Mouse (Mus musculus): Measurements from ENCODE around the gene Gcfc2. TPM values are rescaled to one million over a fixed set of nuclear protein-coding genes. Genes with fewer than 3 reads are reported as not detected.

Gene Gcfc2
- total and polyA plus RNA-seq, 3 experiments = 5.9 to 77.4 (median 57.4) TPM

GRCm38 (mm10) chr6:81986171-81986570 lies 62.7 kb downstream of the Gcfc2 start:
- peaks cover 14% of the 10 kb centered on the region for H3K9me3 ChIP-seq (replicated peaks)
- H3K4me3 ChIP-seq (ENCODE audit: low read depth, low read length) = no peak overlapping the region
- TF ChIP-seq GATA1 (IDR thresholded peaks at IDR 0.05; ENCODE audit: borderline replicate concordance, low read length) (no peak), POLR2AphosphoS5 (IDR thresholded peaks at IDR 0.05; ENCODE audit: insufficient replicate concordance, low read depth, low read length) (no peak), CTCF (IDR thresholded peaks at IDR 0.05; ENCODE audit: low read depth, low read length) (no peak), TAL1 (conservative IDR thresholded peaks at IDR 0.05; ENCODE audit: low read depth, low read length) (no peak), GATA2 (IDR thresholded peaks at IDR 0.05; ENCODE audit: borderline replicate concordance, low read depth, low read length) (no peak)
- no peaks in the 10 kb centered on the region for H3K4me1 ChIP-seq (ENCODE audit: insufficient read depth, low read depth, low read length)
- no peaks in the 10 kb centered on the region for H3K36me3 ChIP-seq (replicated peaks)
- DNase-seq (ENCODE audit: low spot score) (no peak), ATAC-seq (ENCODE audit: extremely low read depth, insufficient number of reproducible peaks, low FRiP score, poor library complexity, severe bottlenecking) (no peak)
- no peaks in the 10 kb centered on the region for H3K27me3 ChIP-seq (ENCODE audit: insufficient read depth, low read length)

GRCm38 (mm10) chr6:81986599-81986998 lies 63.1 kb downstream of the Gcfc2 start:
- H3K27me3 ChIP-seq (ENCODE audit: insufficient read depth, low read length) = no peaks in the 10 kb centered on the region
- no peak for TF ChIP-seq POLR2AphosphoS5 (IDR thresholded peaks at IDR 0.05; ENCODE audit: insufficient replicate concordance, low read depth, low read length)
- TF ChIP-seq GATA2 (IDR thresholded peaks at IDR 0.05; ENCODE audit: borderline replicate concordance, low read depth, low read length) = no peak
- no peak for TF ChIP-seq TAL1 (conservative IDR thresholded peaks at IDR 0.05; ENCODE audit: low read depth, low read length)
- TF ChIP-seq CTCF (IDR thresholded peaks at IDR 0.05; ENCODE audit: low read depth, low read length) = no peak
- TF ChIP-seq GATA1 (IDR thresholded peaks at IDR 0.05; ENCODE audit: borderline replicate concordance, low read length) = no peak
- peaks cover 15% of the 10 kb centered on the region for H3K9me3 ChIP-seq (replicated peaks)
- ATAC-seq (ENCODE audit: extremely low read depth, insufficient number of reproducible peaks, low FRiP score, poor library complexity, severe bottlenecking) = no peak
- DNase-seq (ENCODE audit: low spot score) = no peak
- no peak overlapping the region for H3K4me3 ChIP-seq (ENCODE audit: low read depth, low read length)
- no peaks in the 10 kb centered on the region for H3K36me3 ChIP-seq (replicated peaks)
- H3K4me1 ChIP-seq (ENCODE audit: insufficient read depth, low read depth, low read length) = no peaks in the 10 kb centered on the region

- DNase-seq (ENCODE audit: low spot score) (no peak), ATAC-seq (ENCODE audit: extremely low read depth, insufficient number of reproducible peaks, low FRiP score, poor library complexity, severe bottlenecking) (no peak)
- Histone ChIP-seq H3K27me3 (ENCODE audit: insufficient read depth, low read length) (no peaks in the 10 kb centered on the region), H3K4me3 (ENCODE audit: low read depth, low read length) (no peak overlapping the region), H3K9me3 (replicated peaks) (peaks cover 15% of the 10 kb centered on the region), H3K36me3 (replicated peaks) (no peaks in the 10 kb centered on the region), H3K4me1 (ENCODE audit: insufficient read depth, low read depth, low read length) (no peaks in the 10 kb centered on the region)
- TF ChIP-seq CTCF (IDR thresholded peaks at IDR 0.05; ENCODE audit: low read depth, low read length) = no peak
- no peak for TF ChIP-seq TAL1 (conservative IDR thresholded peaks at IDR 0.05; ENCODE audit: low read depth, low read length)
- TF ChIP-seq GATA2 (IDR thresholded peaks at IDR 0.05; ENCODE audit: borderline replicate concordance, low read depth, low read length) = no peak
- no peak for TF ChIP-seq POLR2AphosphoS5 (IDR thresholded peaks at IDR 0.05; ENCODE audit: insufficient replicate concordance, low read depth, low read length)
- no peak for TF ChIP-seq GATA1 (IDR thresholded peaks at IDR 0.05; ENCODE audit: borderline replicate concordance, low read length)
Measured at GRCm38 (mm10) chr6:81987010-81987409, 63.5 kb downstream of the Gcfc2 start.

GRCm38 (mm10) chr6:81987580-81987979 lies 64.1 kb downstream of the Gcfc2 start:
- Histone ChIP-seq H3K4me3 (ENCODE audit: low read depth, low read length) (no peak overlapping the region), H3K4me1 (ENCODE audit: insufficient read depth, low read depth, low read length) (no peaks in the 10 kb centered on the region), H3K27me3 (ENCODE audit: insufficient read depth, low read length) (no peaks in the 10 kb centered on the region), H3K36me3 (replicated peaks) (no peaks in the 10 kb centered on the region), H3K9me3 (replicated peaks) (peaks cover 15% of the 10 kb centered on the region)
- no peak for TF ChIP-seq TAL1 (conservative IDR thresholded peaks at IDR 0.05; ENCODE audit: low read depth, low read length)
- no peak for ATAC-seq (ENCODE audit: extremely low read depth, insufficient number of reproducible peaks, low FRiP score, poor library complexity, severe bottlenecking)
- no peak for DNase-seq (ENCODE audit: low spot score)

- no peak for ATAC-seq (ENCODE audit: extremely low read depth, insufficient number of reproducible peaks, low FRiP score, poor library complexity, severe bottlenecking)
- DNase-seq (ENCODE audit: low spot score) = no peak
- Histone ChIP-seq H3K4me1 (ENCODE audit: insufficient read depth, low read depth, low read length) (no peaks in the 10 kb centered on the region), H3K4me3 (ENCODE audit: low read depth, low read length) (no peak overlapping the region), H3K36me3 (replicated peaks) (no peaks in the 10 kb centered on the region), H3K9me3 (replicated peaks) (peaks cover 15% of the 10 kb centered on the region), H3K27me3 (ENCODE audit: insufficient read depth, low read length) (no peaks in the 10 kb centered on the region)
- no peak for TF ChIP-seq POLR2AphosphoS5 (IDR thresholded peaks at IDR 0.05; ENCODE audit: insufficient replicate concordance, low read depth, low read length)
- TF ChIP-seq CTCF (IDR thresholded peaks at IDR 0.05; ENCODE audit: low read depth, low read length) = no peak
- no peak for TF ChIP-seq GATA2 (IDR thresholded peaks at IDR 0.05; ENCODE audit: borderline replicate concordance, low read depth, low read length)
- no peak for TF ChIP-seq GATA1 (IDR thresholded peaks at IDR 0.05; ENCODE audit: borderline replicate concordance, low read length)
- TF ChIP-seq TAL1 (conservative IDR thresholded peaks at IDR 0.05; ENCODE audit: low read depth, low read length) = no peak
Measured at GRCm38 (mm10) chr6:81988341-81988740, 64.9 kb downstream of the Gcfc2 start.

GRCm38 (mm10) chr6:81990049-81990810 lies 66.8 kb downstream of the Gcfc2 start:
- no peak for DNase-seq (ENCODE audit: low spot score)
- H3K27me3 ChIP-seq (ENCODE audit: insufficient read depth, low read length) = no peaks in the 10 kb centered on the region
- no peaks in the 10 kb centered on the region for H3K36me3 ChIP-seq (replicated peaks)
- H3K9me3 ChIP-seq (replicated peaks) = peaks cover 15% of the 10 kb centered on the region
- no peak overlapping the region for H3K4me3 ChIP-seq (ENCODE audit: low read depth, low read length)
- no peak for ATAC-seq (ENCODE audit: extremely low read depth, insufficient number of reproducible peaks, low FRiP score, poor library complexity, severe bottlenecking)
- TF ChIP-seq POLR2AphosphoS5 (IDR thresholded peaks at IDR 0.05; ENCODE audit: insufficient replicate concordance, low read depth, low read length) = no peak
- no peak for TF ChIP-seq TAL1 (conservative IDR thresholded peaks at IDR 0.05; ENCODE audit: low read depth, low read length)
- TF ChIP-seq GATA2 (IDR thresholded peaks at IDR 0.05; ENCODE audit: borderline replicate concordance, low read depth, low read length) = no peak
- no peak for TF ChIP-seq CTCF (IDR thresholded peaks at IDR 0.05; ENCODE audit: low read depth, low read length)
- TF ChIP-seq GATA1 (IDR thresholded peaks at IDR 0.05; ENCODE audit: borderline replicate concordance, low read length) = no peak
- H3K4me1 ChIP-seq (ENCODE audit: insufficient read depth, low read depth, low read length) = no peaks in the 10 kb centered on the region

Other genes starting within 250 kb of the Gcfc2 start
- gene Mrpl19, start 42.3 kb downstream of the Gcfc2 start, total RNA-seq (2014; fragmentation: Nextera tagmentation) = 29.3 and 30.2 TPM in 2 replicates
- 20.3 and 26.4 TPM in 2 replicates for gene Mrpl19, start 42.3 kb downstream of the Gcfc2 start, total RNA-seq (2017)
- 4.5 and 6.4 TPM in 2 replicates for gene Mrpl19, start 42.3 kb downstream of the Gcfc2 start, polyA plus RNA-seq (2012)
- gene Eva1a, start 117.4 kb downstream of the Gcfc2 start, total RNA-seq (2014; fragmentation: Nextera tagmentation) = not detected in 2 replicates
- 0.49 TPM in 1 of 2 replicates, not detected in the other for gene Eva1a, start 117.4 kb downstream of the Gcfc2 start, total RNA-seq (2017)
- gene Eva1a, start 117.4 kb downstream of the Gcfc2 start, polyA plus RNA-seq (2012) = not detected in 2 replicates